Mouse (Mus musculus): ENCODE results near the gene Mrpl39.

The Mrpl39 gene

DNA sequence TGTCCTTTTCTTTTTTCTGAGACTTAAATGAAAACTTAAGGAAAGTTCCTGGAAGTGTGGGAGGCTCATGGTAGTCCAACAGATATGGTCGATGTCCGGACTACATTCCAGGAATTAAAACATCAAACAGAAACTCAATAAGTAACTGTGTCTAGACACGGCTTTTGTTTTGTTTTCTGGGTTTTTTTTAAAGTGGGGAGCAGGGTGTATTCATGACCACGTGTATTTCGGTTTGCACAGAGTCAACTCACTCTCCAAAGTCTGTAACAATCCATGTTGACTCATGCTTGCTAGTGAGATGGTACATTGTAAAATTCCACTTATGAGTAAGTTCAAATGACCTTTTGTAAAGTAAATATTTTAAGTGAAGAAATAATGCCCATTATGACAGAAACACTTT is 54.8 kb downstream of the Mrpl39 start:
- DNase-seq, result no peak

DNA sequence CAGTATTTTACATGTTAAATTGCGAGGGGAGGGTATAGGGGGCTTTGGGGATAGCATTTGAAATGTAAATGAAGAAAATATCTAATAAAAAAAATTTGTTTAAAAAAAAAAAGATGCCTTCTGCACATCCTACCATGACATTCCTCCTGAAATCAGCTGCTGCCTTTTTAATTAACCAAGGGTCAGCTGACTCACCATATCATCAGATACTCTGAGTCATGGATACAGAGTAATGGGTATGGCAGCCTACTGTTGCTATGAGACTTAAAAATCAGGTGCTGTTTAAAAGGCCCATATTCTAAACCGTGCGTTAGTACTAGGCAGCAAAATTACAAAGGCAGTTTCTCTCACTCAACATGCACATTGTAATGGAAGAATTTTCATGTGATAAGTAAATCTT is 58.2 kb downstream of the Mrpl39 start:
- no peak for DNase-seq

All from thymus, postnatal 14 days (tissue).